Mouse (Mus musculus) heart, adult 2 months (tissue): ENCODE data around the gene Pdcd2l.

ENCODE experiments used
- CTCF ChIP-seq: fragments of 200-600 bp; IDR thresholded peaks from 2 replicates; pipeline ENCODE4 v1.8.1; 2022; ENCODE audit warnings: antibody characterized with exemption, mild to moderate bottlenecking, moderate library complexity
- EP300 ChIP-seq: fragments of 200-500 bp; IDR thresholded peaks from 2 replicates; pipeline ENCODE4 v1.6.1; 2011; ENCODE audit warnings: low read depth, low read length, control low read depth; ENCODE audit not compliant: insufficient read depth
- POLR2A ChIP-seq: fragments of 200-500 bp; IDR thresholded peaks from 2 replicates; pipeline ENCODE4 v1.6.1; 2011; ENCODE audit warnings: mild to moderate bottlenecking, low read depth, low read length, control low read depth; ENCODE audit not compliant: insufficient read depth

GRCm38 (mm10) chr7:34226086-34226485 is 29.6 kb upstream of the Pdcd2l start:
- TF ChIP-seq CTCF = no peak
- no peak for TF ChIP-seq POLR2A
- TF ChIP-seq EP300 = no peak
